Mouse (Mus musculus): Measurements from ENCODE around the gene Lao1.
A peak's percentile ranks its signal among the peaks of the same experiment; 100 is the strongest.
"Not testable (repeated sequence)": the region's sequence is repeated elsewhere in the genome, so short reads cannot be mapped to it uniquely, and the experiment has no call there.

The Lao1 gene

DNA sequence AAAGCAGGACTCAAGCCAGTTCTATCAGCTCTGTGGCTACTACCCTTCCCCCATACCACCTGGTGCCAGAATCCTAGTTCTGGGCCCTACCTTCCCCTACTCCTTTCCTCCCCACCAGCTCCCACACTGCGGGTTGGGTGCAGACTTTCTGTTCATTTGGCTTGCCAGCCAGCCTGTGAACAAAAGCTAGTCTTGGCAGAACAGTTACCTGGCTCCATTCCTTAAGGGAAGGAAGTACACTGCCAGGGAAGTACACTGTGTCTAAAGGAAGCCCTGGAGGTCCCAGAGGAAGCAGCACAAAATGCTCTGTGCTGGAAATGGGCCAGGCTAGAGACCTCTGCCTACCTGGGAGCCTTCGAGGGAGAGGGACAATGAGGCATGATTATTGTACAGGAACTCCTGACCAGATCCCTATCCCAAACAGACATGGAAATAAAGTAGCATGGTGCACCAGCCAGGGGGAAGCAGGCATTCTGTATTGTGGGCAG lies at the start of gene Lao1:
Gene Lao1, plus strand, starts transcription at position 438 of the 488 bp plus-strand sequence.
- DNase-seq, result peak; percentile 68 to 77

DNA sequence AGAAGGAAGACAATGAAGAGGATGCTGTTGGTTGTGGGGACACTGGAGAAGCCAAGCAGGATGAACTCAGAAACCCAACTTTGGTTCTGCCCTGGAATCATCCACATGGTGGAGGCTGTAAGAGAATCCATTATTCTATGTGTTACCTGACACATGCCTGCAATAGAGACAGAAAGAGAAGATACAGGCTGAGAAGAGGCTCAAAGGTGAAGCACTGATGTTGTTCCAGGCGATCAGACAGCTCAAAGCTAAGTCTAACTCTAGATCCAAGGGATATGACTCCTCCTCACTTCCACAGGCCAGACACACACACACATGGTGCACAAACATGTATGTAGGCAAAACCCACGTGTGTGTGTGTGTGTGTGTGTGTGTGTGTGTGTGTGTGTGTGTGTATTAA lies 44.0 kb upstream of the Lao1 start, which contains the start of gene Olfr1329:
Gene Olfr1329, minus strand, starts transcription at position 101 of the 400 bp plus-strand sequence.
- DNase-seq, result not testable (repeated sequence)

DNA sequence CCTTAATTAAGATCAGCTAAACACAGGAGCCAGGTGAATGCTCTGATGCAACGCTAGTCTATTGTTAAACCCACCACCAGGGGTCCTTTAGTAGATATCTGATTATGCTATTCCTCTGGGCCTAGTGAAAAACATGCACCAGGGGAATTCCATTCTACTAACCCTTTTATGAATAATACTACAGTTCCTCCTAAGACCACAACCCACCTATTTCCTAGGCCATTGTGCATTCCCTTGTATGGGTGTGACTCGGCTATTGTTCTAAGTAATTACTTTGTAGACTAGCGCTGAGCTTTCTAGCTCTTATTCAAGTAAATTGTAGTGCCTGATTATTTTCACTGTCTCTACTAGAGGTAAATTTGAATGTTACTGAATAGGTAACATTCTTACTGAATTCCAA lies 30.1 kb upstream of the Lao1 start:
- DNase-seq, result not testable (repeated sequence)

DNA sequence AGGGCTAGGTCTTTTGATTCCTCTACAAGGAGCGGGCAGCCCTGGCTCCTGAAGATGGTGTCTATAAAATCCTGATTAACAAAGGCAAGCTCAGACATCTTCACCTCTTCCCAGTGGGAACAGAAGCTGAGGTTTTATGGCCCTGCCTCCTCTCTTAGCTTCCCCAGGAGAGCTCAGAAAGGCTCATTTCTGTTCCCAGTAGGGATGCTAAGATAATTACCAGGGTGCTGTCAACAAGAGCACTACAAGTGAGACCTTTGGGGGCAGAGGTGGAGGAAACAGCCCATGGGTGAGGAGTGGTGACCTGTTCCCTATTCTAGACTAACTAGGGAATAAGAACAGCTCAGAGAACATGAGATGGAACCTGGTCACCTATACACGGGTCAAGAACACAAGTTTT lies 22.9 kb upstream of the Lao1 start, which contains the start of gene Olfr1328:
Gene Olfr1328, minus strand, starts transcription at position 101 of the 400 bp plus-strand sequence.
- DNase-seq, result no peak

DNA sequence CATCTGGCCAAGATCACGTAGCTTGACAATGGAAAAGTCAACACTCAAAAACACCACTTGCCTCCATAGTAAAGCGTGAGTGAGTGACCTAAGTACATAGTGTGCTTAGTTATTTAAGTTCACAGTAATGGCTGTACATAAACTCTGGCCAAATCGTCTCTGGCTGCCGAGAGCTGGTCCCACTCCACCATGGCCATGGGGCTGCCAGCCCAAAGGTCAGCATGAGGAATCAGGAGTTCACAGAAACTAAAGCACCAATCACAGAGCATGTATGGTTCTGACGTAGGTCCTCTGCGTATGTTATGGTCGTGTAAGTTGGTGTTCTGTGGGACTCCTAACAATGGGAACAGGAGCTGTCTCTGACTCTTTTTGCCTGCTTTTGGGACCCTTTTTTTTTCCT lies 2.6 kb upstream of the Lao1 start:
- DNase-seq, result no peak

DNA sequence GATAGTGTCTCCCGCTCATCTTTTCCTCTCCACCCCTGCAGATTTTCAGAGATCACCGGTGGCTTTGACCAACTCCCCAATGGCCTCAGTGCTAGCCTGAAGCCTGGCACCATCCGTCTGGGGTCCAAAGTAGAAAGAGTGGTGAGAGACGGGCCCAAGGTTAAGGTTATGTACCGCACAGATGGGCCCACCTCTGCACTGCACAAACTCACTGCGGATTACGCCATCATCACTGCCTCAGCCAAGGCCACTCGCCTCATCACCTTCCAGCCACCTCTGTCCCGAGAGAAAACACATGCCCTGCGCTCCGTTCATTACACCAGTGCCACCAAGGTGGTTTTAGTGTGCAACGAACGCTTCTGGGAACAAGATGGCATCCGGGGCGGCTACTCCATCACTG lies 6.3 kb downstream of the Lao1 start:
- no peak for DNase-seq

DNA sequence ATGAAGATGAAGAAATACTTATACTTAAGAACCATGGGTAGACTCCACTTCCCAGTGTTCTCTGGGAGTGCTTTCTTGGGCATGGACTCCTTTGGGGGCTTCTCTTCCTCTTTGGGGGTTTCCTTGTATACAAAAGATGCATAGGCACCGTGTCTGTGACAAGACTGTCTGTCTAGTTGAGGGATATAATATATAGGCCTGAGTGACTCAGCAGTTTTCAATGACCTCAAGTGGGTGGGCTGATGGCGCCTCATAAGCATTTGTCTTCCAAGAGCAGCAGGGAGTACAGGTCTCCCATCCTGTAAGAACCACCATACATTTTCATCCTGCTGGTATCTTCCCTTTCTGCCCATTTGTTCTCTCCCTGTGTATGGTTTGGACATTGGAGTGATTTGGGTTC lies 11.9 kb downstream of the Lao1 start:
- DNase-seq, result no peak

DNA sequence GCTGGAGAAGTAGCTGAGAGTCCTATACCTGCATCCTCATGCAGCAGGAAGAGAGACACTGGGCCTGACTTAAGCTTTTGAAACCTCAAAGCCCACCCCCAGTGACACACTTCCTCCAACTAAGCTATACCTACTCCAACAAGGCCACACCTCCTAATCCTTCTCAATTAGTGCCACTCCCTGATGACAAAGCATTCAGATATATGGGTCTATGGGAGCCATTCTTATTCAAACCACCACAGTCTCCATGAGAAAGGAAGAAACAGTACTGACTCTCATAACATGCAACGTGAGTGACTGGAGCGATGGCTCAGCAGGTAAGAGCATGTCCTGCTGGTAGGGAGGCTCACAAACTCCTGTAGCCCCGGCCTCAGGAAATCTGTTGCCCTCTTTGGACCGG lies 23.9 kb downstream of the Lao1 start:
- no peak for DNase-seq

DNA sequence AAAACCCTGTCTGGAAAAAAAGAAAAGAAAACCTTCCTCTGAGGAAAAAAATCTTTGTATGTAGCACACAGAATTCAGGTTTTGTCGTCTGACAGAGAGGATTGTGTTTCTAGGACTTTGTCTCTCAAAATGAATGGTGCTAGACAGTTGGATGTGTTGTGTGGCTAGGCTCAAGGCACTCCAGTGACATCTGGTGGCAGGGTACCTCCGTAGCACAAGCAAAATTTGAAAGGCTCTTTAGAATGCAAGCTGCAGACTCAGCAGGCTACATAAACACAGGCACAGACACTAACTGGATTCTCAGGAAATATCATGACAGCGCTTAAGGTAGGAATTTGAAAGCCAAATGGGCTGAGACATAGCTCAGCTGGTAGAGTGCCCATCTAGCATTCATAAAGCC lies 27.2 kb downstream of the Lao1 start:
- peak; percentile 54 to 61 for DNase-seq

DNA sequence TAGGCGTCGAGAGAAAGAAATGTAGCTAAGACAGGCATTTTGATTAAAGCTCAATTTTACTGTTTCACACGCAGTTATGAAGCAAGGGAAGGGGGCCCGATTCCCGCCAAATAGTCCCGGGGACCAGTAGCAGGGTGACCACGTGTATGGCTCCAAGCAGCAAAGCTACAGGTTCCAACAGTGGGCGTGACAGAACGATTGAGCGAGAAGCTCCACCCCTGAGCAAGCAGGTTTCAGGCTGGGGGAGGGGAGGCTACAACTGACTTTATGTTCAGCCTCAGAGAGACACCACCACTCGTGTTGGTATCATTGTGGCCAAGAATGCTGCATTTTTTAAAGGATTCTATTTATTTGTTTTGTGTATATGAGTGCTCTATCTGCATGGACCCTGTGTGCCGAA lies 28.0 kb downstream of the Lao1 start:
- no peak for DNase-seq

DNA sequence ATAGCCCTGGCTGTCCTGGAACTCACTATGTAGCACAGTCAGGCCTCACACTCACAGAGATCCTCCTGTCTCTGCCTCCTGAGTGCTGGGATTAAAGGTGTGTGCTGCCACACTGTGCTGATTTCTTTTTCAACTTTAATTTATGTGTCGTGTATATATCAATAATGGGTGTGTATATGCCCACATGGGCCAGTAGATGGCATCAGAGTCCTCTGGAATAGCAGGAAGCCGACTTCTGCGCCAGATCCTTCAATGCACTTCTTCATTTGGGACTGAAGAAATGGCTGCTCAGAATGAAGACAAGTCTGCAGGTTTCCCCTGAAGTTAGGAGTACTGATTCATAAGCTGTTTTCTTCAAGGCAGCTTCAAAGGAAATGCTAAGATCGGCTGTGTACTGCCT lies 30.4 kb downstream of the Lao1 start:
- peak; percentile 27 to 35 for DNase-seq

DNA sequence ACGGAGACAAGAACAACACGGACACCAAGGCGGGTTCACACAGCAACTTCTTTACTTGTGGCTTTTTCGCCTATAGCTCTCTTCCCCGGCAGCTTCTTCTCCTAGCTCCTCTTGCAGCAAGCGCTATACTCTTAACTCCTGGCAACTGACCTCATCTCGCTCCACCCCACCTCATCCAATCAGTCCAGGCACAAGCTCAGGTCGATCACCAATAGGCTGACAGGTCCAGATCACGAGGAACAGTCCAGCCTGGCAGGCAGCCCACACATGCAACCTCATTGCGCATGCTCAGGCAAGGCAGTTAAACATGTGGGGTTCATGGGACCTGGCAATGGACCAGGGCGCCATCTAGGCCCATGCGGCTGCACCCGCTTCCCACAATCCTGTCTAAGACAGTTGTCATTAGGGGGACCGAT lies 35.8 kb downstream of the Lao1 start:
- DNase-seq, result no peak

DNA sequence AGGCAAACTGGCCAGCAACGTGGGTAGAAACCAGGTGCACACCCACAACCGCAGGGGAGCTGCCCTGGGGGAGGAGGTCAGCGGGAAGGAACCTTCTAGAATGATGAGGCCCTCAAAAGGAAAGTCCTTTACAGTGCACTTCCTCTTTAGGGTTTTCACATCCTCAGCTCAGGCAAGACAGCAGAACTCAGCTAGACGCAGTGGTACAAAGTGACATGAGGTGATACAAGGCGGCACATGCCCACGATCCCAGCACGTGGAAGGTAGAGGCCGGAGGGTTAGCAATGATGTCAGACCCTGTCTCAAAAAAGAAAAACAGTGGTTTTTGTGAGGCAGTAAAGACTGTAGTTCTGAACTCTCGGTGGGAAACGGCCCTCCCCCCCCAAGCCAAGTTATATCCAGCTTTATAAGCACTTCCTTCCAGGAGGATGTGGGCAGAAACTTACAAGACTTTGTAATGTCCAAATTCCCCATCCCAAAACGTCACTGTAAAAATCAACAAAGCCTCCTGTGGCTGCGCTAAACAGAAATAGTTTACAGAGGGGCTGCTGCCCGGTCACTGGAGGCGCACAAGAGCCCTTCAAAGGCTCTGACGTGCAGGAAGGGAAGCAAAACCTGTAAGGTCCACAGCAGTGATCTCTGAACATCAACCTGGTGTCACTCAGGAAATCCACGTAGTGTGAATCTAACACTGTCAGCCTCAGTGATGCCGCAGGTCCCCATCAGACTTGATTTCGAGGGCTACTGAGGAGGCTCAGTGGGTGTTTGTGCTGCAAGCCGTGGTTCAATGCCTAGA lies 38.5 kb downstream of the Lao1 start:
- no peak for DNase-seq

DNA sequence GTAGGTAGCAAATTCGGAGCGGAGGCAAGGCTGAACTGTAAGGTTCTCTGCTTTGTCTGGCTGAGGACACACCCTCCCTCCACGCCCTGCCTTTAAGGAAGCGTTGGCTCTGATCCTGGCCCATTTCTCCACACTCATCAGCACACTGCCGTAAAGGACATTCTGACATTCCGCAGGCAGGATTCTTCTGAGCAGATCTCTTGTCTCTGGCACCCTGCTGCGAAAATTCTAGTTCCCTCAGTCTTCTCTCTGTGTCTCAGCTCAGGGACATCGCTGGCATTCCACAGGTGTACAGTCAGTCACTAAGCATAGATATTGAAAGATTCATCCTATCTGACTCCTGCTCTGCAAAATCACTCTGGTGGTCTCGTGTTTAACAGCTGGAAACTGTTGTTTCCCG lies 40.3 kb downstream of the Lao1 start:
- no peak for DNase-seq

DNA sequence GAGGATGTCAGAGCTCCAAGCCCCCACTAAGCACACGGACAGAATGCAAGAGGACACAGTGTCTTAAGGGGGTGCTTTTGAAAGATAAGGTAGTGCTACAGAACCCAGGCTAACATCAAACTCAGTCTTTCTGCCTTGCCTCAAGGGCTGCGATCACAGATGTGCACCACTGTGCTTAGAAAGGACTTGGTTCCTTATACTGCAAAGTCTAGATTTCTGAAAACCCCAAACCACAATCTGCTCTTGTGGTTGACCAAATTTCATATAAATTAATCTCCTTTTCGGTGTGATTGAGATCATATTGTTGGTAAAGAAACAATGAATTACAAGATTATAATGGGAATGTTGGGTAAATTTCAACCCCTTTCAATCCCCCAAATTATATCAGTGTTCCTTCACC lies 41.1 kb downstream of the Lao1 start:
- DNase-seq, result no peak

DNA sequence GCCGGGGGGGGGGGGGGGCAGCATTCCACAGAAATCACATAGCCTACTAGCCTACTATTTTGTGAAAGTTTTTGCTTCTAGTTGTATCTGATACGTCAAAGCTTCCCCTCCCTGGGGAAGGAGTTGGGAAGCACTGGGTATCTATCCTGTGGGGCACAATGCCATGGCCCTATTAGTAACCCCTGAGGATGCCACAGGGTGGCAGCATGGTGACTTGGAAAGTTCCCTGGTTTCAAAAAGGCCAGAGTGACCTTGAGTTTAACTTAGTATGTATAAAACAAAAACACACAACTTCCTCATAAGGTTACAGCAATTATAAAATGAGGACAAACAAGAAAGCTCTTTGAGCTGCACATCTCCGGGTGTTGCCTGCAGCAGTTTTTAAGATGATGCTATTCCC lies 42.8 kb downstream of the Lao1 start:
- peak; percentile 56 to 57 for DNase-seq

DNA sequence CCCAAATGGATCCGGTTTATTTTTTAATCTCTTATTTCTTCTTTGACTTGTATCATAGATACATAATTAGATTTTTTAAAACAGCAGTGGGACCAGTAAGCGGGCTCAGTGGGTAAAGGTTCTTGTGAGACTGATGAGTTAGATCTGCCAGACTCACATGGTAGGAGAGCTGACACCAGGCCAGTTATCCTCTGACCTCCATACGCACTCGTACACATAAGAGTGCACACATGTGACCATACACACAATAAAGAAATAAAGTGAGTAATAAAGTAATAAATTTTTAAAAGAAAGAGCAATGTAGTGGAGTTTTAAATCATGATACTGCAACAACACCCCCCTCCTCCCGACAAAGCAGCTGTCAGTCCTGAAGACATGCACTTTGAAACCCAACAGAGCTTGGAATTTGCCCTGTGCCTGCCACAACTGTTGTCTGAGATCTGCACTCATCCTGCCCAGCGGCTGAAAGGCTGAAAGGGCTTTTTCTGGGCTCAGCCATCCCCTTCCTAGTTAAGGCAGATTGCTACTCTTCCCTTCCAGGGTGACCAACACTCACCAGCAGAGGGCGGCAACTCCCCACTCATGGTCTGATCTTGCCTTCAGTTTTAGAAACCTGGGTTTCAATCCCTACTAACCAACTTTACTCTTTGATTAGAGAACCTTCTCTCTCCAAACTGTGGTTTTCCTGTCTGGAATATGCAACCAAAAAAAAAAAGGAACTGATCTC lies 43.4 kb downstream of the Lao1 start:
- peak; percentile 95 to 97 for DNase-seq

DNA sequence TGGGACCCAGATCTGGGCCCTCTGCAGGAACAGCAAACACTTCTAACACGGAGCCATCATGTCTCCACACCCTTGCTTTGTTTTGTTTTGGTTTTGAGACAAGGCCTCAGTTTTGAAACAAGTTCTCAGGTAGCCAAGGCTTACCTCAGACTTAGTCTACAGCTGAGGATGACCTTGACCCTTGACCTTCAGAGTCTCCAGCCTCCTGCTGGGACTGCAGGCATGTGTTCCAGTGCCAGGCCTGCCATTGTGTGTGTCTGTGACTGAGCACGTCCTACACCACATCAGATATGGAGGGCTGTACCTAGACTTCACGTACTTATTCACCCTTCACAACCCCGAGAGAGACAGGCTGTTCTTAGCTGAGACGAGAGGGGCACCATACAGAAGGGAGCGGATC lies 46.2 kb downstream of the Lao1 start:
- no peak for DNase-seq

DNA sequence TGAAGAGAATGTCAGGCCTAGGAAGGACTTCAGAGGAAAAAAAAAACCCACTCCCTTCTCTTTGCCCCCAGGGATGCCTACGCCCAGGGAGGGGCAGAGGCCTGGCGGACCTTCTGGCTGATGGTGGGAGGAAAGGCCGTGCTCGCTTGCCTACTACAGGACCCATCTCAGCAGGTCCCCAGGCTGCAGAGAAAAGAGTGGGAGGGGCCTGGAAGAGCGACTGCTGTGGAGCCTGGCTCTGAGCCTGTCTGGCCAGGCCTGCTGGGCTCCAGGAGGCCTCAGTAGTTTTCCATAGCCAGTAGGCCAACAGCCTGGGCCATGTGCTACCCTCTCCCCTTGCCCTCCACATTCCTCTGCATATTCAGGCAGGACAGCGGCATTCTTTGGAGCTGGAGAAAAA lies 47.1 kb downstream of the Lao1 start:
- DNase-seq, result peak; percentile 14 to 55

DNA sequence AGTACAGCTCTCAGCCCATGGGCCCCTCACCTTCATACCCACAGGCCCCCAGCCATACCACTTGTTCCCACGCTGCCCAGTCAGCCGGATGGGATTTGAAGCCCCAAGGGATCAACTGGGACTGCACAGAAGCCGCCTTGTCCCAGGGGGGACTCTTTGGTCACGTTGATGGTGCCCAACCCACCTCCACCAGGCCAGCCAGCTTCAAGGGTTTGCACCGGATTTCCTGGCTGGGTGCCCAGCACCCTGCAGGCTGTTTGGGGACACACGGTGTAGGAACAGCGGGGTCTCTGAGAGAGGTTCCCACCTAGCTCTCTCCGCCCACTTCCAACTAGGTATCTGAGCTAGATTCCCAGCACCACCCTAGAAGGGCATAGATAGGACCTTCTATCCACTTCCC lies 48.4 kb downstream of the Lao1 start:
- DNase-seq, result peak in 1 of 2 experiments; percentile 19

DNA sequence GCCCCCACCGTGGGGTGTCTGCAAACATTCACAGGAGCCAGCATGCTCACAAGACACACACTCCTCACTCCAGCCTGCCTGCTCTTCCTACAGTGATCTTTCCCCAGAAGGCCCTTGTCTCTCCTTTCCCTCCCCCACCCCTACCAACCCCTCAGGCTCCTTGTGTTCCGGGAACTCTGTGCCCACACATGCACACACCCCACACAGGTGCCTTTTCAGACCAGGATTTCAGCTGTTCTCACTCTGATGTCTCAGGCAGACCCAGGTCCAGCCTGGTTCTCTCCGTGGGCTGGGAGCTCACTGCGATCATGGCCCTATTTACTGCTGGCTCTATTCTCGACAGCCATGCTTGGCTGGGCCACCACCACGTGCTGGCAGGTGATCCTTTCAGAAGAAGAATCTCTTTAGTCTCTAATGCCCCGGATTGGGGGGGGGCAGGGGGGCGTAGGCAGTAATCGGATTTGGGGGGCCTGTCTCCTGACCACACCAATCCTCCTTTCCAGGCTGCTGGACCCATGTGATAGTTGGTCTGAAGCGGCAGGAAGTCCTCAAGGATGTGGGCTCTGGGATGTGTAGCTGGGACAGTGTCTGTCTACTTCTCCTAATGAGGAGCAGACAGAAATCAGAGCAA lies 49.8 kb downstream of the Lao1 start:
- no peak for DNase-seq

DNA sequence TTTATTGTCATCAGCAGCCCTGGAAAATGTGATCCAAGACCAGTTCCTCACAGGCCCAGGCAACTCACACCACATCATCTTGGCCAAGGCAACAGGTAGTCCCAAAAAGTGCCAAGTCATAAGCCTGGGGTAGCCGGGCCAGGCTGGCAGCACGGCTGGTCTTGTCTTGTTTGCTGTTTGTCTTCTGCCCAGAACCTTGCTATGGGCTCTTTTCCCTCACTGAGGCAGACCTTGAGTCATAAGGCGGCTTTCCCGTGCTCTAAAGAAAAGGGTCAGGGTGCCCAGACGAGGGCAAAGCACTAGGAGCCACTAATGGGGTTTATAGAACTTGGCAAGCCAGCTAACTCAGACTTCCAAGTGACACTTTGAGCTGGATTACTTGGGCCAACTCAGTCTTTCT lies 51.7 kb downstream of the Lao1 start:
- peak in 1 of 2 experiments; percentile 17 for DNase-seq

DNA sequence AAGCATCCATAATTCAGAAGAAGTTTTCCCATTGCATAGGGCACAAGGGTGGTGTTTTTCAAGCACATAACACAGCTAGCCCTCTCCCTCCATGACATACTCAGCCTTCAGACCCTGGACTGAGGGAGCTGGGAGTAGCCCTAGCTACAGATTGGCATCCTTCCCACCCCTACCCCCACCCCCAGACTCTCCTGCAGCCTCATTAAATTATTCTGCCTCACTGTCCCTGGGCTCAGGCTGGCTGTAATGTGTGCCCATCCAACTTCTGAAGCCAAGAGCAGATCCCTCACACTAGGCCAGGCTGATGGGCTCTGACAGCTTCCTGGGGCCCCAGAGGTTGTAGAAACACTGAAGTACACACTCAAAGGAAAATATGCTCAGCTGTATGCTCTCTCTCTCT lies 53.6 kb downstream of the Lao1 start:
- DNase-seq, result peak; percentile 72 to 81
